Mouse (Mus musculus): ENCODE results near the gene Svs6. TPM values are rescaled to one million over a fixed set of nuclear protein-coding genes. Genes with fewer than 3 reads are reported as not detected.
"Not testable (repeated sequence)": the region's sequence is repeated elsewhere in the genome, so short reads cannot be mapped to it uniquely, and the experiment has no call there.

Gene Svs6
- not detected for polyA plus RNA-seq (2021)

- peaks cover 29% of the 10 kb centered on the region for H3K27me3 ChIP-seq
- in situ Hi-C loops (cut with MboI; ENCODE audit: low pct_unique_long_range_greater_than_20kb); CTCF ChIA-PET; ATAC-seq; DNase-seq (ENCODE audit: low read depth, low spot score); POLR2A ChIA-PET: not testable (repeated sequence)
Measured at GRCm38 (mm10) chr2:164316451-164316850, at the start of gene Svs6. Svs6 (plus strand) TSS chr2:164316751.

DNA sequence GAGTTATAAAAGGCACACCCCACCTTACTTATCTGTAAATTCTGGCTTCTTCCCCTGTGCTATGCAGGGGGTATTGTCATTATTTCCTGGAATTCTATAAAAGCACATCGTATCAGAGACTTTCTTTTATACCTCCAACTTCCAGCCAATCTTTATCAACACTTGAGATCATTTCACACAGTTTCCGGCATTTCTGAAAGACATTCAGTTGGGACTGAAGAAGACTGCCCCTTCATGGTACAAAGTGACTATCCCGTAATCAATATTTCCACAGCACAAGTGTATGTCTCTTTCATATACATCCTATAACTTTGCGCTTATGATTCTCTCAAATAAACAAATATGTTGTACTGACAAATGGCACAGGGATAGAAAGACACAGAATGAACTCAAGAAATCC is 38.2 kb upstream of the Svs6 start, which contains the start of gene Svs4:
Svs4 (minus strand) TSS at position 101 of the 400 bp plus-strand sequence.
- ChIA-PET CTCF (no interaction called here), POLR2A (interaction anchor here (0.6 kb wide), 1 partner anchor 64 kb away, joined by 3 read pairs; no protein-coding TSS in a partner anchor)
- no peak for ATAC-seq
- in situ Hi-C loops (cut with MboI; ENCODE audit: low pct_unique_long_range_greater_than_20kb) = no loop called here
- peaks cover 26% of the 10 kb centered on the region for H3K27me3 ChIP-seq
- no peak for TF ChIP-seq CTCF (IDR thresholded peaks at IDR 0.05)
- no peak for DNase-seq (ENCODE audit: low read depth, low spot score)

GRCm38 (mm10) chr2:164288968-164289367 is 27.6 kb upstream of the Svs6 start, which contains the start of gene Svs3a:
Svs3a (plus strand) TSS chr2:164289268.
- CTCF ChIA-PET; ATAC-seq; DNase-seq (ENCODE audit: low read depth, low spot score); POLR2A ChIA-PET; in situ Hi-C loops (cut with MboI; ENCODE audit: low pct_unique_long_range_greater_than_20kb): not testable (repeated sequence)
- H3K27me3 ChIP-seq = peaks cover 12% of the 10 kb centered on the region

DNA sequence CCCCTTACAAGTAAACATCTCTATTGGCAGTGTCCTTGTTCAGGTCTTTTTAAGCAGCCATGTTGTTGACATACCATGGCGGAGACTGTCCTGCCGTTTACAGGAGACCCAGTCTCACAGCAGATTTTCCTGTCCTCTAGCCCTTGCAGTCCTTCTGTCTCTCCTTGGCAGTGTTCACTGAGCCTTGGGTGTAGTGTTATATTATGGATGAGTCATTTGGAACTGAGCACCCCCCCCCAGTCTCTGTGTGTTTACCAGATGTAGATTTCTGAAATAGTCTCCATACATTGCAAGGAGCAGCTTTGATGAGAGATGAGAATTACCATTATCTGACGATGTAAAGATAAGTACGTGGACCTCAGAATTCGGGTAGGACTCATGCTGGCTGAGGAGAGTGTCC is 4.0 kb upstream of the Svs6 start:
- ChIA-PET POLR2A (no interaction called here), CTCF (no interaction called here)
- DNase-seq (ENCODE audit: low read depth, low spot score) (no peak), ATAC-seq (no peak)
- in situ Hi-C loops (cut with MboI; ENCODE audit: low pct_unique_long_range_greater_than_20kb) = no loop called here
- peaks cover 12% of the 10 kb centered on the region for H3K27me3 ChIP-seq
- no peak for TF ChIP-seq CTCF (IDR thresholded peaks at IDR 0.05)

DNA sequence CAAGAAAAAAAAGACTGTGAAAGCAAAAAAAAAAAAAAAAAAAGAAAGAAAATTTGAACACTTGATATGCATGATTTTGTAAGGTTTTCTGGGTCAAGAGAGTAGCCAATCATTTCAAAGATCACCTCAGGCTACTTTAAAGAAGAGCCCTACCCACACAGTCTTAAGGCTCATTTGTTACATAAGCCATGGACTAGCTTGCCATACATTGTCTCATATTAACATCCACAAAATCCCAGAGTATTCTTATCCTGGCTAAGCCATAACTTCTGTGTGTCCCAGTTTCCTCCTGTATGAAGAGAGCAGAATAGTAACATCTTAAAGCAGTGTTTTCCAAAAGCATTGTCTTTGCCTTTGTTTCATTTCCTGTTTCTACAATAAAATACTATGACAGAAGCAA is 1.1 kb upstream of the Svs6 start:
- in situ Hi-C loops (cut with MboI; ENCODE audit: low pct_unique_long_range_greater_than_20kb); ATAC-seq; DNase-seq (ENCODE audit: low read depth, low spot score); POLR2A ChIA-PET; CTCF ChIA-PET: not testable (repeated sequence)
- peaks cover 29% of the 10 kb centered on the region for H3K27me3 ChIP-seq

GRCm38 (mm10) chr2:164320983-164321382 is 4.4 kb downstream of the Svs6 start:
- DNase-seq (ENCODE audit: low read depth, low spot score) (no peak), ATAC-seq (no peak)
- POLR2A ChIA-PET = no interaction called here
- CTCF ChIA-PET = no interaction called here
- peaks cover 44% of the 10 kb centered on the region for H3K27me3 ChIP-seq
- in situ Hi-C loops (cut with MboI; ENCODE audit: low pct_unique_long_range_greater_than_20kb) = no loop called here
- TF ChIP-seq CTCF (IDR thresholded peaks at IDR 0.05) = no peak

GRCm38 (mm10) chr2:164332440-164332839 is 15.9 kb downstream of the Svs6 start, which contains the start of gene Svs5:
Svs5 (plus strand) TSS chr2:164332740.
- ATAC-seq; DNase-seq (ENCODE audit: low read depth, low spot score); H3K27me3 ChIP-seq; CTCF ChIA-PET; POLR2A ChIA-PET: not testable (repeated sequence)
- in situ Hi-C loops (cut with MboI; ENCODE audit: low pct_unique_long_range_greater_than_20kb) = loop anchor here (10.0 kb wide), 1 partner anchor 198 kb away; no protein-coding TSS in a partner anchor

- CTCF ChIA-PET = interaction anchor here (1.7 kb wide), 1 partner anchor 18 kb away, joined by 4 read pairs; no protein-coding TSS in a partner anchor
- DNase-seq (ENCODE audit: low read depth, low spot score); ATAC-seq; H3K27me3 ChIP-seq: not testable (repeated sequence)
- peak; percentile 57 for TF ChIP-seq CTCF (IDR thresholded peaks at IDR 0.05)
- in situ Hi-C loops (cut with MboI; ENCODE audit: low pct_unique_long_range_greater_than_20kb) = loop anchor here (10.0 kb wide), 1 partner anchor 239 kb away; no protein-coding TSS in a partner anchor
- POLR2A ChIA-PET = interaction anchor here (0.6 kb wide), 2 partner anchors 291 to 308 kb away, joined by 3 to 6 read pairs; no protein-coding TSS in a partner anchor
Measured at GRCm38 (mm10) chr2:164343732-164344131, 27.2 kb downstream of the Svs6 start.

- DNase-seq (ENCODE audit: low read depth, low spot score); POLR2A ChIA-PET; H3K27me3 ChIP-seq; ATAC-seq: not testable (repeated sequence)
- peak; percentile 36 for TF ChIP-seq CTCF (IDR thresholded peaks at IDR 0.05)
- CTCF ChIA-PET = interaction anchor here (1.2 kb wide), 1 partner anchor 222 kb away, joined by 3 read pairs; no protein-coding TSS in a partner anchor
- in situ Hi-C loops (cut with MboI; ENCODE audit: low pct_unique_long_range_greater_than_20kb) = loop anchor here (10.0 kb wide), 1 partner anchor 243 kb away; no protein-coding TSS in a partner anchor
Measured at GRCm38 (mm10) chr2:164347697-164348096, 31.1 kb downstream of the Svs6 start.

- ATAC-seq = no peak
- ChIA-PET CTCF (no interaction called here), POLR2A (no interaction called here)
- TF ChIP-seq CTCF (IDR thresholded peaks at IDR 0.05) = peak; percentile 53
- in situ Hi-C loops (cut with MboI; ENCODE audit: low pct_unique_long_range_greater_than_20kb) = loop anchor here (10.0 kb wide), 1 partner anchor 244 kb away; no protein-coding TSS in a partner anchor
- H3K27me3 ChIP-seq = no peaks in the 10 kb centered on the region
- DNase-seq (ENCODE audit: low read depth, low spot score) = no peak
Measured at GRCm38 (mm10) chr2:164348980-164349379, 32.4 kb downstream of the Svs6 start.

GRCm38 (mm10) chr2:164352697-164353096 is 36.1 kb downstream of the Svs6 start:
- no peaks in the 10 kb centered on the region for H3K27me3 ChIP-seq
- POLR2A ChIA-PET = interaction anchor here (0.5 kb wide), 1 partner anchor 159 kb away, joined by 3 read pairs; no protein-coding TSS in a partner anchor

More at GRCm38 (mm10) chr2:164352697-164353096, 36.1 kb downstream of the Svs6 start:
- TF ChIP-seq CTCF (IDR thresholded peaks at IDR 0.05) = no peak
- CTCF ChIA-PET = no interaction called here
- DNase-seq (ENCODE audit: low read depth, low spot score) = no peak
- ATAC-seq = no peak
- in situ Hi-C loops (cut with MboI; ENCODE audit: low pct_unique_long_range_greater_than_20kb) = loop anchor here (5.0 kb wide), 1 partner anchor 35 kb away; the partner anchor contains the start of gene Slpi
